In the genomic region with DNA sequence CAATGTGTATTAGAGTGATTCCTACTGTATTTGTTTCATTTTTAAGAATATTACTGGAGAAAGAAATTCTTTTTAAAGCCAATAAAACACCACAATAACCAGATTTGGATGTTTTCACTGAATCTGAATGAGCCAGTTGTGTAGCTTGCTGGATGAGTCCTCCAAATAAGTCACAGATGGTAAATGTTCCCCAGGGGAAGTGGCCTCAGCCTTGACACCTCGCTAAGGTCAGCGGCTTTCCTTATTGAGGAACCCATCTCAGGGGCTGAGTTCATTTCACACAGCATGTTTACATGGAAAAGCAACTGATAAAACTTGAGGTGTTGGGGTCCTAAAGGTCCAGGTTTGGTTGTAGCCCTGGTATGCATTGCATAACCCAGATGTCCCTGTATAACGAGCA, we compare ENCODE assay signal across 21 mouse cellular contexts.
DNase-seq lines count a peak whose midpoint lies in the region; ATAC-seq lines count a peak whose summit lies in the region.
"Had no signal": no experiment of that assay in that cellular context is flagged by ENCODE, and none has a peak within 500 bp of the region (broad histone marks: within the 10 kb centered on the region; RNA-seq: fewer than 3 reads in every experiment).

No protein-coding gene starts in this region.

- H3K9me3 ChIP-seq in hindbrain, embryonic 10.5 days = no peaks in the 10 kb centered on the region
- H3K9me3 ChIP-seq in hindbrain, embryonic 16.5 days (ENCODE audit: control insufficient read depth, low read length) = no peaks in the 10 kb centered on the region
- H3K9me3 ChIP-seq in neural tube, embryonic 11.5 days (ENCODE audit: control insufficient read depth, low read length) = no peaks in the 10 kb centered on the region
- H3K9me3 ChIP-seq in limb, embryonic 10.5 days (replicated peaks) = no peaks in the 10 kb centered on the region
- H3K9me3 ChIP-seq: embryonic facial prominence, embryonic 15.5 days; heart, embryonic 15.5 days had no signal

- peak overlapping the region; percentile 40; the same call in 1 of the 2 replicates for H3K27ac ChIP-seq in hindbrain, embryonic 10.5 days
- H3K27ac ChIP-seq in hindbrain, embryonic 16.5 days (ENCODE audit: low read depth, low read length) = no peak overlapping the region
- no peak overlapping the region for H3K27ac ChIP-seq in neural tube, embryonic 11.5 days (ENCODE audit: low read depth, low read length)
- peak overlapping the region; percentile 59 for H3K27ac ChIP-seq in limb, embryonic 10.5 days
- H3K27ac ChIP-seq: embryonic facial prominence, embryonic 15.5 days; heart, adult 2 months; heart, embryonic 15.5 days; hindbrain, postnatal 0 days had no signal

- H3K4me2 ChIP-seq in hindbrain, embryonic 16.5 days (ENCODE audit: low read length) = no peak overlapping the region
- H3K4me2 ChIP-seq in neural tube, embryonic 11.5 days (ENCODE audit: low read depth) = no peak overlapping the region
- H3K4me2 ChIP-seq: embryonic facial prominence, embryonic 15.5 days; heart, embryonic 11.5 days; heart, embryonic 15.5 days had no signal

- no peaks in the 10 kb centered on the region for H3K27me3 ChIP-seq in hindbrain, embryonic 10.5 days (ENCODE audit: insufficient read depth, poor library complexity, severe bottlenecking)
- no peaks in the 10 kb centered on the region for H3K27me3 ChIP-seq in hindbrain, embryonic 16.5 days (replicated peaks; ENCODE audit: control insufficient read depth, insufficient read depth, low read length)
- no peaks in the 10 kb centered on the region for H3K27me3 ChIP-seq in neural tube, embryonic 11.5 days (ENCODE audit: control insufficient read depth, insufficient read depth, low read length)
- no peaks in the 10 kb centered on the region for H3K27me3 ChIP-seq in limb, embryonic 10.5 days (ENCODE audit: low read depth, poor library complexity, severe bottlenecking)
- H3K27me3 ChIP-seq: embryonic facial prominence, embryonic 15.5 days; heart, embryonic 15.5 days had no signal

- 61% methylated on average over 3 of the region's 3 CpGs for WGBS in hindbrain, embryonic 10.5 days
- WGBS in hindbrain, embryonic 16.5 days = 71% methylated on average over 3 of the region's 3 CpGs
- 53% methylated on average over 3 of the region's 3 CpGs for WGBS in neural tube, embryonic 11.5 days
- 53% methylated on average over 3 of the region's 3 CpGs for WGBS in limb, embryonic 10.5 days

- no peak overlapping the region for H3K9ac ChIP-seq in hindbrain, embryonic 16.5 days (ENCODE audit: low read depth, low read length)
- no peak overlapping the region for H3K9ac ChIP-seq in neural tube, embryonic 11.5 days (ENCODE audit: low read length)
- H3K9ac ChIP-seq: embryonic facial prominence, embryonic 15.5 days; heart, embryonic 15.5 days had no signal

- DNase-seq in hindbrain, embryonic 10.5 days (ENCODE audit: low spot score) = no peak
- peak; percentile 31 for DNase-seq in neural tube, embryonic 11.5 days (ENCODE audit: low spot score)
- no peak for DNase-seq in neural tube, embryonic 10.5 days (ENCODE audit: extremely low spot score, low spot score)
- peak; percentile 40 for DNase-seq in embryo, embryonic 9.5 days (ENCODE audit: extremely low spot score)
- no peak for DNase-seq in limb, embryonic 10.5 days (ENCODE audit: low spot score)
- no peak for DNase-seq in adrenal gland, postnatal 10 days
- DNase-seq in urinary bladder, postnatal 36 days (ENCODE audit: low spot score in 2 of 2) = no peak
- DNase-seq: adrenal gland, postnatal 25 days; cerebellum, adult 18-20 months; cerebellum, adult 9-11 months; cerebellum, postnatal 36 days; gastrocnemius, postnatal 14 days; heart, adult 2 months; heart, postnatal 14 days had no signal

- no peak overlapping the region for H3K4me3 ChIP-seq in hindbrain, embryonic 10.5 days
- H3K4me3 ChIP-seq in hindbrain, embryonic 16.5 days (ENCODE audit: low read length) = no peak overlapping the region
- no peak overlapping the region for H3K4me3 ChIP-seq in neural tube, embryonic 11.5 days (ENCODE audit: low read depth, low read length)
- H3K4me3 ChIP-seq in limb, embryonic 10.5 days = no peak overlapping the region
- H3K4me3 ChIP-seq: embryonic facial prominence, embryonic 15.5 days; erythroblast, embryonic 14.5 days; heart, adult 2 months; heart, embryonic 15.5 days had no signal

- ATAC-seq in hindbrain, embryonic 16.5 days = no peak
- no peak for ATAC-seq in neural tube, embryonic 11.5 days (ENCODE audit: insufficient read depth, low FRiP score, low TSS enrichment)
- ATAC-seq: forebrain, embryonic 16.5 days; hindbrain, postnatal 0 days had no signal

- peaks cover 31% of the 10 kb centered on the region for H3K4me1 ChIP-seq in hindbrain, embryonic 10.5 days (replicated peaks)
- no peaks in the 10 kb centered on the region for H3K4me1 ChIP-seq in hindbrain, embryonic 16.5 days (ENCODE audit: control insufficient read depth, insufficient read depth, low read depth, low read length)
- peaks cover 2% of the 10 kb centered on the region; the same call in 1 of the 2 replicates for H3K4me1 ChIP-seq in neural tube, embryonic 11.5 days (ENCODE audit: control insufficient read depth, insufficient read depth, low read length)
- peaks cover 37% of the 10 kb centered on the region for H3K4me1 ChIP-seq in limb, embryonic 10.5 days

- no peaks in the 10 kb centered on the region for H3K36me3 ChIP-seq in hindbrain, embryonic 10.5 days
- H3K36me3 ChIP-seq in hindbrain, embryonic 16.5 days (ENCODE audit: control insufficient read depth, insufficient read depth, low read length) = no peaks in the 10 kb centered on the region
- H3K36me3 ChIP-seq in neural tube, embryonic 11.5 days (ENCODE audit: control insufficient read depth, insufficient read depth, low read length) = no peaks in the 10 kb centered on the region
- H3K36me3 ChIP-seq in limb, embryonic 10.5 days = no peaks in the 10 kb centered on the region
- H3K36me3 ChIP-seq: embryonic facial prominence, embryonic 15.5 days; heart, embryonic 15.5 days had no signal

Comparison
In these comparisons a context has a peak if more than half of its experiments do, and no peak if none do; other contexts are left out.
1. DNase-seq: peak in neural tube, embryonic 11.5 days (single experiment) and embryo, embryonic 9.5 days (single experiment); none in hindbrain, embryonic 10.5 days (single experiment), neural tube, embryonic 10.5 days (single experiment), limb, embryonic 10.5 days (single experiment), adrenal gland, postnatal 10 days (single experiment) and urinary bladder, postnatal 36 days (0 of 2).
2. H3K27ac ChIP-seq: peak in hindbrain, embryonic 10.5 days (single experiment) and limb, embryonic 10.5 days (single experiment); none in hindbrain, embryonic 16.5 days (single experiment) and neural tube, embryonic 11.5 days (single experiment).